Mouse (Mus musculus) lung, adult 2 months (tissue): ENCODE measurements around the gene Nufip2.
"Not testable (repeated sequence)": the region's sequence is repeated elsewhere in the genome, so short reads cannot be mapped to it uniquely, and the experiment has no call there.

Experiments
- CTCF ChIP-seq: fragments of 200-500 bp; IDR thresholded peaks from 2 replicates; pipeline ENCODE4 v1.5.1; 2011; ENCODE audit warnings: mild to moderate bottlenecking, low read length, control low read depth; ENCODE audit not compliant: insufficient read depth
- POLR2A ChIP-seq: fragments of 200-500 bp; IDR thresholded peaks from 2 replicates; pipeline ENCODE4 v1.6.1; 2011; ENCODE audit warnings: low read depth, mild to moderate bottlenecking, control low read depth, low read length, borderline replicate concordance; ENCODE audit errors: extremely low read depth

GRCm38 (mm10) chr11:77666766-77667165, 19.2 kb upstream of the Nufip2 start:
- not testable (repeated sequence) for TF ChIP-seq CTCF, POLR2A
